Mouse (Mus musculus) heart, postnatal 0 days (tissue): ENCODE results near the gene Mgat5b. TPM values are rescaled to one million over a fixed set of nuclear protein-coding genes. Genes with fewer than 3 reads are reported as not detected.
A peak's percentile ranks its signal among the peaks of the same experiment; 100 is the strongest.

ENCODE experiments used
- ATAC-seq: fragments of 200-750 bp; cut with Nextera tagmentation; 2 replicates; pipeline ENCODE4 v1.8.0; 2017; ENCODE audit warnings: low read depth, moderate number of reproducible peaks, moderate library complexity; ENCODE audit not compliant: insufficient read depth
- DNase-seq: peaks from one replicate; pipeline ENCODE4 v3.0.0-alpha.2; 2016; ENCODE audit warnings: low spot score
- H3K27ac ChIP-seq: fragments of 300-500 bp; sonication (generic); 2 replicates; pipeline ENCODE4 v1.5.1; 2014; ENCODE audit warnings: low read depth, mild to moderate bottlenecking
- H3K27me3 ChIP-seq: fragments of 300-500 bp; sonication (generic); 2 replicates; pipeline ENCODE4 v1.6.1; 2014; ENCODE audit warnings: low read length, mixed read lengths; ENCODE audit not compliant: control insufficient read depth, insufficient read depth
- H3K36me3 ChIP-seq: fragments of 300-500 bp; sonication (generic); replicated peaks from 2 replicates; pipeline ENCODE4 v1.6.1; 2014; ENCODE audit warnings: low read length, mixed read lengths; ENCODE audit not compliant: control insufficient read depth, insufficient read depth
- H3K4me1 ChIP-seq: fragments of 300-500 bp; sonication (generic); 2 replicates; pipeline ENCODE4 v1.6.1; 2014; ENCODE audit warnings: antibody characterized with exemption; ENCODE audit not compliant: control insufficient read depth, insufficient read depth
- H3K4me2 ChIP-seq: fragments of 300-500 bp; sonication (generic); 2 replicates; pipeline ENCODE4 v1.6.1; 2014; ENCODE audit warnings: low read depth, mild to moderate bottlenecking, low read length, moderate library complexity
- H3K4me3 ChIP-seq: fragments of 300-500 bp; sonication (generic); 2 replicates; pipeline ENCODE4 v1.5.1; 2014; ENCODE audit warnings: low read depth, low read length
- H3K9ac ChIP-seq: fragments of 300-500 bp; sonication (generic); replicated peaks from 2 replicates; pipeline ENCODE4 v1.6.1; 2014; ENCODE audit warnings: low read depth, low read length, mixed read lengths
- H3K9me3 ChIP-seq: fragments of 300-500 bp; sonication (generic); replicated peaks from 2 replicates; pipeline ENCODE4 v1.6.1; 2016; ENCODE audit warnings: low read length; ENCODE audit not compliant: control insufficient read depth
- CTCF ChIP-seq: IDR thresholded peaks from 2 replicates; pipeline ENCODE4 v1.5.1; 2016; ENCODE audit warnings: antibody characterized with exemption, control low read depth, low read depth
- EP300 ChIP-seq: IDR thresholded peaks from 2 replicates; pipeline ENCODE4 v1.6.1; 2016; ENCODE audit warnings: antibody characterized with exemption, low read depth
- WGBS: fragments of 180-500 bp; shearing (Covaris S2); extraction: QIAGEN DNeasy Blood & Tissue Kit; methylation state at CpG from one replicate; pipeline ENCODE4 v1.1.7; 2014; 5-methylcytosine and 5-hydroxymethylcytosine counted together
- polyA plus RNA-seq: library from polyadenylated mRNA; unstranded; fragments of >200 nt; fragmentation: Nextera tagmentation; extraction: Ambion mirVana; gene quantifications from 2 replicates; pipeline ENCODE4 v1.2.1, GENCODE M21; 2015
- total RNA-seq: library from RNA; depleted of rRNA; stranded (reverse); fragments of >200 nt; gene quantifications from 2 replicates; pipeline ENCODE4 v1.2.3, GENCODE M21; 2014; ENCODE audit warnings: low replicate concordance

Gene Mgat5b
- total and polyA plus RNA-seq, 2 experiments from 2014 or later, result 0.04 to 0.14 TPM

- Histone ChIP-seq H3K9ac (no peak overlapping the region), H3K4me1 (no peaks in the 10 kb centered on the region), H3K36me3 (no peaks in the 10 kb centered on the region), H3K4me2 (no peak overlapping the region), H3K9me3 (no peaks in the 10 kb centered on the region), H3K27ac (no peak overlapping the region), H3K27me3 (0 out of 2 replicates have a peak, but pooled peaks cover 3% of the 10 kb centered on the region), H3K4me3 (no peak overlapping the region)
- 54% methylated on average over 11 of the region's 11 CpGs for WGBS
- no peak for TF ChIP-seq EP300
- DNase-seq (no peak), ATAC-seq (no peak)
Measured at GRCm38 (mm10) chr11:116969498-116969897, 50.8 kb downstream of the Mgat5b start.

GRCm38 (mm10) chr11:116970847-116971246 lies 52.2 kb downstream of the Mgat5b start:
- 81% methylated on average over 4 of the region's 4 CpGs for WGBS
- no peak for ATAC-seq
- no peak for DNase-seq
- Histone ChIP-seq H3K4me2 (no peak overlapping the region), H3K4me1 (no peaks in the 10 kb centered on the region), H3K9me3 (no peaks in the 10 kb centered on the region), H3K27ac (no peak overlapping the region), H3K36me3 (no peaks in the 10 kb centered on the region), H3K4me3 (no peak overlapping the region), H3K27me3 (0 out of 2 replicates have a peak, but pooled peaks cover 3% of the 10 kb centered on the region), H3K9ac (no peak overlapping the region)
- TF ChIP-seq EP300 (no peak), CTCF (no peak)

DNA sequence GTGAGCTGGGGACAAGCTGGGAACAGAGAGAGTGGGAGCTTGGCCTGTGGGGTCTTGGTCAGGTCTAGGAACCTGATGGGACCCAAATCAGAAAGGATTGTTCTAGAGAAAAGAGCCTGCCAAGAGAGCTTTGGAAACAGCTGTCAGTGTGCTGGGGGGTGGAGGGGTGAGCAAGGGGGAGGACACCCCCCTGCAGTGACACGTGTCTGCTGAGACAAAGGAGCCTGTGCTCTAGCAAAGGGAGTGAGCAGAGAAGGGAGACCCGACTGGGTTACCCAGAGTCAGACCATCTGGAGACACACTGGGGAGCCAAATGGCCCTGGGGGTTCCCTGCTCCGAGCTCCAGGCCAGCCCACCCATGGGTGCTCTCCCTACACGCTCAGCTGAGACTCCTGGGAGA lies 54.2 kb downstream of the Mgat5b start:
- TF ChIP-seq EP300 (no peak), CTCF (no peak)
- Histone ChIP-seq H3K27ac (no peak overlapping the region), H3K4me3 (no peak overlapping the region), H3K36me3 (no peaks in the 10 kb centered on the region), H3K27me3 (0 out of 2 replicates have a peak, but pooled peaks cover 3% of the 10 kb centered on the region), H3K4me2 (no peak overlapping the region), H3K9ac (no peak overlapping the region), H3K9me3 (no peaks in the 10 kb centered on the region), H3K4me1 (no peaks in the 10 kb centered on the region)
- DNase-seq, result no peak
- WGBS, result 62% methylated on average over 4 of the region's 4 CpGs
- ATAC-seq, result no peak

DNA sequence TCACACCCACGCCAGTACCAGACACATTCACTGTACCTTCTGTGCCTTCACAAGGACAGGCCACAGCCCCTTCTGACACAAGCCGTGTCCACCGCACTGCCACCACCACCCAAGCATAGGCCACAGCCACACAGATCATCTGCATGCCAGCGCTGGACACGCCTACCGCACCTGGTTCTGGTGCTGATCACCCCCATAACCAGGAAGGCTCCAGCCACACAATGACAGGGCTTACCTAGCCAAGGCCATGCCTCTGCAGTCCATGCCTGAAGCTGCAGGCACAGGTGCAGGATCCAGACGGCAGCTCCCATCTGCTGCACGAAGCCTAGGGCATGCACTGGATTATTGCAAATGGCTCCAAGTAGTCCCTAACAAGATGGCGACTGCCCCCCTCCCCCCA lies 54.8 kb downstream of the Mgat5b start:
- Histone ChIP-seq H3K4me3 (no peak overlapping the region), H3K4me2 (no peak overlapping the region), H3K36me3 (no peaks in the 10 kb centered on the region), H3K9me3 (no peaks in the 10 kb centered on the region), H3K9ac (no peak overlapping the region), H3K27ac (no peak overlapping the region), H3K27me3 (0 out of 2 replicates have a peak, but pooled peaks cover 3% of the 10 kb centered on the region), H3K4me1 (no peaks in the 10 kb centered on the region)
- ATAC-seq (no peak), DNase-seq (no peak)
- 92% methylated on average over 9 of the region's 9 CpGs for WGBS
- no peak for TF ChIP-seq EP300
- no peak for TF ChIP-seq CTCF

- H3K4me2 ChIP-seq, result no peak overlapping the region
- H3K4me3 ChIP-seq, result no peak overlapping the region
- H3K4me1 ChIP-seq, result no peaks in the 10 kb centered on the region
- no peak overlapping the region for H3K27ac ChIP-seq
- H3K9me3 ChIP-seq, result no peaks in the 10 kb centered on the region
- TF ChIP-seq CTCF (no peak), EP300 (no peak)
- H3K36me3 ChIP-seq, result no peaks in the 10 kb centered on the region
- no peak for DNase-seq
- ATAC-seq, result no peak
- no peaks in the 10 kb centered on the region for H3K27me3 ChIP-seq
- no peak overlapping the region for H3K9ac ChIP-seq
- 83% methylated on average over 7 of the region's 7 CpGs for WGBS
Measured at GRCm38 (mm10) chr11:116974341-116974740, 55.7 kb downstream of the Mgat5b start.

- Histone ChIP-seq H3K27ac (no peak overlapping the region), H3K4me1 (0 out of 2 replicates have a peak, but pooled peaks cover 6% of the 10 kb centered on the region), H3K4me2 (no peak overlapping the region), H3K9me3 (no peaks in the 10 kb centered on the region), H3K36me3 (no peaks in the 10 kb centered on the region), H3K4me3 (no peak overlapping the region), H3K27me3 (no peaks in the 10 kb centered on the region), H3K9ac (no peak overlapping the region)
- no peak for TF ChIP-seq EP300
- no peak for TF ChIP-seq CTCF
- 22% methylated on average over 4 of the region's 5 CpGs for WGBS
- DNase-seq, result peak; percentile 10
- no peak for ATAC-seq
Measured at GRCm38 (mm10) chr11:116980313-116980712, 61.6 kb downstream of the Mgat5b start.
